Mouse (Mus musculus): ENCODE results near the gene Krt34.

GRCm38 (mm10) chr11:99989881-99990405 is 51.4 kb downstream of the Krt34 start:
- TF ChIP-seq CTCF (IDR thresholded peaks at IDR 0.05; ENCODE audit: control insufficient read depth, insufficient read depth, insufficient replicate concordance, low read depth, low read length) = no peak
- TF ChIP-seq POLR2A (IDR thresholded peaks at IDR 0.05; ENCODE audit: control insufficient read depth, low read depth, low read length) = no peak

Data from testis, adult 2 months (tissue).